Mouse (Mus musculus) CH12.LX (cell line): ENCODE data around the gene Lrrc23. TPM values are rescaled to one million over a fixed set of nuclear protein-coding genes. Genes with fewer than 3 reads are reported as not detected.
A peak's percentile ranks its signal among the peaks of the same experiment; 100 is the strongest.

ENCODE experiments used
- DNase-seq: peaks from one replicate; pipeline ENCODE4 v3.0.0-alpha.2; 2013; ENCODE audit errors: extremely low read depth
- H3K27ac ChIP-seq: 2 replicates; pipeline ENCODE4 v1.5.1; 2012; ENCODE audit warnings: low read depth, mild to moderate bottlenecking, control low read depth, moderate library complexity; ENCODE audit not compliant: insufficient read depth
- H3K27me3 ChIP-seq: replicated peaks from 2 replicates; pipeline ENCODE3; 2012; ENCODE audit warnings: inconsistent platforms
- H3K36me3 ChIP-seq, 2 experiments: replicated peaks in 1 of 2; 2 replicates each; pipeline versions ENCODE3 to v1.6.1; 2012; ENCODE audit warnings: inconsistent platforms in 1 of 2, low read length in 1 of 2, mild to moderate bottlenecking in 1 of 2, mixed read lengths in 1 of 2, moderate library complexity in 1 of 2; ENCODE audit not compliant: control insufficient read depth in 1 of 2, insufficient read depth in 1 of 2
- H3K4me1 ChIP-seq, 2 experiments: 2 replicates each; pipeline ENCODE4 v1.6.1; 2012; ENCODE audit warnings: inconsistent platforms in 1 of 2, moderate library complexity in 1 of 2; ENCODE audit not compliant: insufficient read depth in 2 of 2, control insufficient read depth in 1 of 2
- H3K4me2 ChIP-seq: 2 replicates; pipeline ENCODE4 v1.6.1; 2012; ENCODE audit warnings: low read depth, mild to moderate bottlenecking, control low read depth; ENCODE audit not compliant: poor library complexity, insufficient read depth, severe bottlenecking
- H3K4me3 ChIP-seq, 3 experiments: fragments of 150-350 bp in 1 of 3; sonication (generic) in 1 of 3; replicated peaks in 1 of 3; 2 replicates each; pipeline versions ENCODE3 to v1.5.1; 2011 to 2012; ENCODE audit warnings: low read depth in 2 of 3, low read length in 2 of 3, mild to moderate bottlenecking in 2 of 3, moderate library complexity in 2 of 3, control low read depth in 1 of 3, improper control_type of control experiment in 1 of 3, inconsistent platforms in 1 of 3, mixed read lengths in 1 of 3; ENCODE audit not compliant: poor library complexity in 1 of 3
- H3K79me2 ChIP-seq: replicated peaks from 2 replicates; pipeline ENCODE4 v1.6.1; 2012; ENCODE audit warnings: mild to moderate bottlenecking, moderate library complexity; ENCODE audit not compliant: control insufficient read depth, poor library complexity, insufficient read depth, severe bottlenecking; ENCODE audit errors: extremely low read depth
- H3K9ac ChIP-seq: 2 replicates; pipeline ENCODE4 v1.6.1; 2012; ENCODE audit warnings: low read depth, mild to moderate bottlenecking, control low read depth, moderate library complexity; ENCODE audit not compliant: insufficient read depth
- H3K9me3 ChIP-seq: replicated peaks from 2 replicates; pipeline ENCODE3; 2012; ENCODE audit warnings: low read length, inconsistent platforms, mixed read lengths
- BHLHE40 ChIP-seq: IDR thresholded peaks from 2 replicates; pipeline ENCODE4 v1.6.1; 2011; ENCODE audit warnings: mild to moderate bottlenecking, low read depth, low read length, improper control_type of control experiment
- CHD1 ChIP-seq: IDR thresholded peaks from 2 replicates; pipeline ENCODE4 v1.6.1; 2012; ENCODE audit warnings: low read depth, low read length, improper control_type of control experiment, inconsistent platforms
- CTCF ChIP-seq, 2 experiments: IDR thresholded peaks in 1 of 2; conservative IDR thresholded peaks in 1 of 2; 2 replicates each; pipeline ENCODE4 v1.5.1; 2011 to 2012; ENCODE audit warnings: low read depth in 2 of 2, low read length in 2 of 2, improper control_type of control experiment in 1 of 2, inconsistent platforms in 1 of 2, mild to moderate bottlenecking in 1 of 2, moderate library complexity in 1 of 2
- E2F4 ChIP-seq: IDR thresholded peaks from 2 replicates; pipeline ENCODE4 v1.6.1; 2011; ENCODE audit warnings: low read depth, low read length, improper control_type of control experiment; ENCODE audit not compliant: insufficient replicate concordance
- ELF1 ChIP-seq: IDR thresholded peaks from 2 replicates; pipeline ENCODE4 v1.6.1; 2014; ENCODE audit warnings: low read depth, mild to moderate bottlenecking, inconsistent platforms, low read length, improper control_type of control experiment
- EP300 ChIP-seq: IDR thresholded peaks from 2 replicates; pipeline ENCODE4 v1.6.1; 2011; ENCODE audit warnings: low read length, improper control_type of control experiment
- ETS1 ChIP-seq: conservative IDR thresholded peaks from 2 replicates; pipeline ENCODE4 v1.6.1; 2012; ENCODE audit warnings: low read depth, mild to moderate bottlenecking, inconsistent platforms, low read length, improper control_type of control experiment, moderate library complexity
- HCFC1 ChIP-seq: IDR thresholded peaks from 2 replicates; pipeline ENCODE4 v1.6.1; 2012; ENCODE audit warnings: low read depth, mild to moderate bottlenecking, inconsistent platforms, low read length, improper control_type of control experiment
- KAT2A ChIP-seq: IDR thresholded peaks from 2 replicates; pipeline ENCODE4 v1.6.1; 2012; ENCODE audit warnings: low read length, improper control_type of control experiment, inconsistent platforms; ENCODE audit not compliant: insufficient replicate concordance
- MAX ChIP-seq: IDR thresholded peaks from 2 replicates; pipeline ENCODE4 v1.6.1; 2011; ENCODE audit warnings: low read length, improper control_type of control experiment
- MAZ ChIP-seq: IDR thresholded peaks from 2 replicates; pipeline ENCODE4 v1.6.1; 2012; ENCODE audit warnings: low read depth, mild to moderate bottlenecking, inconsistent platforms, low read length, improper control_type of control experiment, moderate library complexity
- MEF2A ChIP-seq: IDR thresholded peaks from 2 replicates; pipeline ENCODE4 v1.6.1; 2014; ENCODE audit warnings: low read depth, mild to moderate bottlenecking, inconsistent platforms, low read length, improper control_type of control experiment, borderline replicate concordance
- MYC ChIP-seq: IDR thresholded peaks from 2 replicates; pipeline ENCODE4 v1.6.1; 2011; ENCODE audit warnings: low read depth, mild to moderate bottlenecking, improper control_type of control experiment, low read length
- NELFE ChIP-seq: IDR thresholded peaks from 2 replicates; pipeline ENCODE4 v1.6.1; 2011; ENCODE audit warnings: low read depth, low read length, improper control_type of control experiment
- PAX5 ChIP-seq: IDR thresholded peaks from 2 replicates; pipeline ENCODE4 v1.6.1; 2012; ENCODE audit warnings: low read length, inconsistent platforms, mixed read lengths
- POLR2A ChIP-seq: IDR thresholded peaks from 2 replicates; pipeline ENCODE4 v1.6.1; 2011; ENCODE audit warnings: low read depth, mild to moderate bottlenecking, improper control_type of control experiment, low read length
- RCOR1 ChIP-seq: conservative IDR thresholded peaks from 2 replicates; pipeline ENCODE4 v1.6.1; 2012; ENCODE audit warnings: low read depth, mild to moderate bottlenecking, inconsistent platforms, low read length, improper control_type of control experiment
- SIN3A ChIP-seq: IDR thresholded peaks from 2 replicates; pipeline ENCODE4 v1.6.1; 2012; ENCODE audit warnings: low read length, improper control_type of control experiment, inconsistent platforms
- SMC3 ChIP-seq: IDR thresholded peaks from 2 replicates; pipeline ENCODE4 v1.6.1; 2011; ENCODE audit warnings: low read depth, low read length, improper control_type of control experiment
- UBTF ChIP-seq: IDR thresholded peaks from 2 replicates; pipeline ENCODE4 v1.6.1; 2012; ENCODE audit warnings: low read depth, mild to moderate bottlenecking, inconsistent platforms, low read length, improper control_type of control experiment, moderate library complexity
- USF2 ChIP-seq: conservative IDR thresholded peaks from 2 replicates; pipeline ENCODE4 v1.6.1; 2011; ENCODE audit warnings: low read depth, low read length, improper control_type of control experiment
- ZKSCAN1 ChIP-seq: IDR thresholded peaks from 2 replicates; pipeline ENCODE4 v1.6.1; 2012; ENCODE audit warnings: low read depth, inconsistent platforms, low read length, improper control_type of control experiment, borderline replicate concordance
- ZNF384 ChIP-seq: IDR thresholded peaks from 2 replicates; pipeline ENCODE4 v1.6.1; 2012; ENCODE audit warnings: low read depth, low read length, improper control_type of control experiment, inconsistent platforms
- dilution Hi-C: fragments of 300-500 bp; cut with MboI; formaldehyde crosslinking; loops from 2 replicates; pipeline ENCODE4 v1.14.3; 2020; ENCODE audit warnings: low sequenced_read_pairs; ENCODE audit not compliant: extremely low pct_unique_long_range_greater_than_20kb, extremely low pct_ligation_motif_present
- in situ Hi-C: fragments of 300-500 bp; cut with MboI; formaldehyde crosslinking; loops from 3 replicates; pipeline ENCODE4 v1.14.3; 2019; ENCODE audit warnings: low sequenced_read_pairs, low pct_ligation_motif_present, low pct_unique_long_range_greater_than_20kb, mixed read lengths
- polyA plus RNA-seq: library from polyadenylated mRNA; unstranded; fragments of >175 nt; gene quantifications from 2 replicates; pipeline ENCODE4 v1.2.1, GENCODE M21; 2012; ENCODE audit warnings: low read depth; ENCODE audit not compliant: insufficient read length
- total RNA-seq, 2 experiments: library from RNA; depleted of rRNA; stranded (reverse); fragments of 300-350 nt in 1 of 2; fragments of >200 nt in 1 of 2; gene quantifications; 2 replicates each; pipeline ENCODE4 v1.2.3; 2012 to 2014

Gene Lrrc23
- total and polyA plus RNA-seq, 3 experiments = 0.20 TPM; not detected in 2

GRCm38 (mm10) chr6:124755831-124756595 is 23.5 kb downstream of the Lrrc23 start, which contains the start of the genes Gm45234 and Atn1 (continued):
- TF ChIP-seq USF2 (no peak), BHLHE40 (0 out of 2 replicates have a peak, but pooled peaks have one; percentile 6), MYC (no peak), NELFE (no peak), CHD1 (no peak), MAZ (peak; percentile 72; the same call in 1 of the 2 replicates), ETS1 (no peak), ZKSCAN1 (no peak), RCOR1 (no peak), POLR2A (peak; percentile 25; the same call in 1 of the 2 replicates), SMC3 (no peak), UBTF (0 out of 2 replicates have a peak, but pooled peaks have one; percentile 10)

GRCm38 (mm10) chr6:124755306-124755705 is 24.2 kb downstream of the Lrrc23 start:
- H3K27ac ChIP-seq = no peak overlapping the region
- DNase-seq = no peak
- no peaks in the 10 kb centered on the region for H3K9me3 ChIP-seq
- TF ChIP-seq POLR2A (no peak), CTCF (conservative IDR thresholded peaks at IDR 0.05 in 1 of 2, IDR thresholded peaks at IDR 0.05 in 1 of 2; ENCODE audit: low read depth in 2 of 2, low read length in 2 of 2) (no peak), RCOR1 (no peak), SIN3A (no peak), HCFC1 (no peak), ZNF384 (no peak), E2F4 (no peak), BHLHE40 (no peak), EP300 (no peak), PAX5 (no peak), MAX (no peak), KAT2A (no peak), ELF1 (no peak), MEF2A (no peak)
- TF ChIP-seq, all 38 proteins: peak for 0
- peaks cover 5 to 39% of the 10 kb centered on the region in 2 experiments for H3K4me1 ChIP-seq
- dilution Hi-C loops (no loop called here), in situ Hi-C loops (no loop called here)
- peaks cover 8% of the 10 kb centered on the region; the same call in 1 of the 2 replicates for H3K79me2 ChIP-seq
- H3K9ac ChIP-seq = peak overlapping the region; percentile 95
- no peaks in the 10 kb centered on the region for H3K27me3 ChIP-seq
- H3K36me3 ChIP-seq = peaks cover 3 to 37% of the 10 kb centered on the region in 2 experiments
- peak overlapping the region; percentile 66 to 95 (median 66) for H3K4me3 ChIP-seq
- peak overlapping the region; percentile 79 for H3K4me2 ChIP-seq
